Mouse (Mus musculus) midbrain, embryonic 15.5 days (tissue): ENCODE measurements around the gene Ctnnbip1. TPM values are rescaled to one million over a fixed set of nuclear protein-coding genes. Genes with fewer than 3 reads are reported as not detected.

ENCODE experiments used
- ATAC-seq: fragments of 200-750 bp; cut with Nextera tagmentation; replicated peaks from 2 replicates; pipeline ENCODE4 v1.8.0; 2017; ENCODE audit warnings: moderate TSS enrichment
- H3K27ac ChIP-seq: fragments of 300-500 bp; sonication (generic); 2 replicates; pipeline ENCODE4 v1.5.1; 2015; ENCODE audit warnings: mild to moderate bottlenecking, inconsistent platforms
- H3K27me3 ChIP-seq: fragments of 300-500 bp; sonication (generic); replicated peaks from 2 replicates; pipeline ENCODE4 v1.6.1; 2015; ENCODE audit warnings: inconsistent platforms
- H3K36me3 ChIP-seq: fragments of 300-500 bp; sonication (generic); replicated peaks from 2 replicates; pipeline ENCODE4 v1.6.1; 2015; ENCODE audit warnings: inconsistent platforms
- H3K4me1 ChIP-seq: fragments of 300-500 bp; sonication (generic); 2 replicates; pipeline ENCODE4 v1.6.1; 2015; ENCODE audit warnings: inconsistent platforms
- H3K4me2 ChIP-seq: fragments of 300-500 bp; sonication (generic); 2 replicates; pipeline ENCODE4 v1.6.1; 2015; ENCODE audit warnings: inconsistent platforms, mild to moderate bottlenecking, moderate library complexity
- H3K4me3 ChIP-seq: fragments of 300-500 bp; sonication (generic); 2 replicates; pipeline ENCODE4 v1.5.1; 2015; ENCODE audit warnings: mild to moderate bottlenecking, inconsistent platforms
- H3K9ac ChIP-seq: fragments of 300-500 bp; sonication (generic); 2 replicates; pipeline ENCODE4 v1.6.1; 2015; ENCODE audit warnings: mild to moderate bottlenecking, inconsistent platforms
- H3K9me3 ChIP-seq: fragments of 300-500 bp; sonication (generic); 2 replicates; pipeline ENCODE4 v1.6.1; 2016; ENCODE audit warnings: inconsistent platforms
- WGBS: fragments of 180-500 bp; shearing (Covaris S2); methylation state at CpG from one replicate; pipeline ENCODE4 v1.1.7; 2015; ENCODE audit warnings: mixed read lengths; 5-methylcytosine and 5-hydroxymethylcytosine counted together
- polyA plus RNA-seq: library from polyadenylated mRNA; unstranded; fragments of >200 nt; fragmentation: Nextera tagmentation; extraction: Ambion mirVana; gene quantifications from 2 replicates; pipeline ENCODE4 v1.2.1, GENCODE M21; 2015

The Ctnnbip1 gene
- polyA plus RNA-seq, 1 experiment from 2014 or later: 99.5 TPM

DNA sequence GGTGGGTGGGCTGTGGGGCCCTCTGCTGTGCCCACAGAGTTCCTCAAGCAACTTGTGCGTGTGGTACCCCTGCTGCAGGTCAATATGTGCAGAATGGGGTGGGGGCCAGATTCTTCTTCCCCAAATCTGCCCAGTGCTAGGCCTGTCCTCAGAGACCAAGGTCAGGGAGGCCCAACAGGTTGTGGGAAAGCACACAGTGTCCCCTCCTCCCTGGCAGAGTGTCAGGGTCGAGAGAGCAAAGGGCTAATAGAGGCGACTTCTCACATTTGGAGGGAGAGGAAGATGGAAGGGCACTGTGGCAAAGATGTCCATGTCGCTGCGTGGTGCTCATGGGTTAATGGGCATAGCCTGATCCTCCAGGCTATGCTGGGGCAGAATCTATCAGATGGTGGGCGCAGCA lies 7.8 kb downstream of the Ctnnbip1 start:
- Histone ChIP-seq H3K36me3 (no peaks in the 10 kb centered on the region), H3K4me3 (no peak overlapping the region), H3K4me1 (peaks cover 31% of the 10 kb centered on the region), H3K4me2 (no peak overlapping the region), H3K27me3 (no peaks in the 10 kb centered on the region), H3K9ac (no peak overlapping the region), H3K9me3 (no peaks in the 10 kb centered on the region), H3K27ac (no peak overlapping the region)
- 73% methylated on average over 6 of the region's 6 CpGs for WGBS
- no peak for ATAC-seq

GRCm38 (mm10) chr4:149526330-149526729 lies 8.3 kb downstream of the Ctnnbip1 start:
- ATAC-seq: peak; percentile 27; the same call in 1 of the 2 replicates
- 33% methylated on average over 7 of the region's 7 CpGs for WGBS
- no peak overlapping the region for H3K27ac ChIP-seq
- H3K27me3 ChIP-seq: no peaks in the 10 kb centered on the region
- no peak overlapping the region for H3K9ac ChIP-seq
- H3K4me1 ChIP-seq: peaks cover 26% of the 10 kb centered on the region
- no peak overlapping the region for H3K4me3 ChIP-seq
- no peaks in the 10 kb centered on the region for H3K9me3 ChIP-seq
- H3K4me2 ChIP-seq: no peak overlapping the region
- H3K36me3 ChIP-seq: no peaks in the 10 kb centered on the region

- 84% methylated on average over 15 of the region's 15 CpGs for WGBS
- H3K27me3 ChIP-seq: no peaks in the 10 kb centered on the region
- peaks cover 24% of the 10 kb centered on the region for H3K4me1 ChIP-seq
- no peak for ATAC-seq
- no peak overlapping the region for H3K4me2 ChIP-seq
- no peak overlapping the region for H3K9ac ChIP-seq
- H3K27ac ChIP-seq: no peak overlapping the region
- H3K36me3 ChIP-seq: no peaks in the 10 kb centered on the region
- no peaks in the 10 kb centered on the region for H3K9me3 ChIP-seq
- no peak overlapping the region for H3K4me3 ChIP-seq
Observed at GRCm38 (mm10) chr4:149527621-149528354, 9.8 kb downstream of the Ctnnbip1 start.

GRCm38 (mm10) chr4:149529691-149530090 lies 11.7 kb downstream of the Ctnnbip1 start:
- no peak overlapping the region for H3K27ac ChIP-seq
- WGBS: 86% methylated on average over 6 of the region's 6 CpGs
- H3K9me3 ChIP-seq: no peaks in the 10 kb centered on the region
- no peak overlapping the region for H3K9ac ChIP-seq
- H3K4me1 ChIP-seq: peaks cover 20% of the 10 kb centered on the region
- no peak overlapping the region for H3K4me2 ChIP-seq
- no peak for ATAC-seq
- H3K4me3 ChIP-seq: no peak overlapping the region
- no peaks in the 10 kb centered on the region for H3K36me3 ChIP-seq
- H3K27me3 ChIP-seq: no peaks in the 10 kb centered on the region

DNA sequence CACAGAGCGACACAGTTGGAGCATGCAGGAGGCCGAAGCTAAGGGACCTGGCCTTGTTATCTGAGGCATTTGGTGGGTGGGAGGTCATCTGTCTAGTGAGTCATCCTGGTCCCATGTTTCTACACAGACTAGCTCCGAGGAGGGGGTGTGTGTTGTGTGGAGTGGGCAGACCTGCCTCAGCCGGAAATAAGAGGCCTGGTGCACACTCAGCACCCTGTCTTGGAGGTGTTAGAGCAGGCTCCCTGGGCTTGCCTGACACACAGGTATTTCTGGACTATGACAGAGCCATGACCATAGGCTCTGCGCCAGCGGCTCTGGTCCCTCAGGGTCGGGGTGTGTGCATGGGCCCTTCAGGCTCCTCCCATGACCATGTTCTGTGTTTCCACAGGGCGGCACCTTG lies 21.4 kb downstream of the Ctnnbip1 start:
- Histone ChIP-seq H3K4me3 (no peak overlapping the region), H3K9me3 (no peaks in the 10 kb centered on the region), H3K27ac (no peak overlapping the region), H3K27me3 (no peaks in the 10 kb centered on the region), H3K9ac (no peak overlapping the region), H3K4me2 (no peak overlapping the region), H3K4me1 (peaks cover 17% of the 10 kb centered on the region; the same call in 1 of the 2 replicates), H3K36me3 (no peaks in the 10 kb centered on the region)
- no peak for ATAC-seq
- 84% methylated on average over 8 of the region's 8 CpGs for WGBS

- ATAC-seq: no peak
- no peak overlapping the region for H3K4me3 ChIP-seq
- no peaks in the 10 kb centered on the region for H3K27me3 ChIP-seq
- no peak overlapping the region for H3K4me2 ChIP-seq
- H3K4me1 ChIP-seq: peaks cover 17% of the 10 kb centered on the region; the same call in 1 of the 2 replicates
- H3K9ac ChIP-seq: no peak overlapping the region
- H3K27ac ChIP-seq: no peak overlapping the region
- 64% methylated on average over 5 of the region's 5 CpGs for WGBS
- H3K36me3 ChIP-seq: peaks cover 12% of the 10 kb centered on the region; the same call in 1 of the 2 replicates
- no peaks in the 10 kb centered on the region for H3K9me3 ChIP-seq
Observed at GRCm38 (mm10) chr4:149541935-149542334, 23.9 kb downstream of the Ctnnbip1 start.

DNA sequence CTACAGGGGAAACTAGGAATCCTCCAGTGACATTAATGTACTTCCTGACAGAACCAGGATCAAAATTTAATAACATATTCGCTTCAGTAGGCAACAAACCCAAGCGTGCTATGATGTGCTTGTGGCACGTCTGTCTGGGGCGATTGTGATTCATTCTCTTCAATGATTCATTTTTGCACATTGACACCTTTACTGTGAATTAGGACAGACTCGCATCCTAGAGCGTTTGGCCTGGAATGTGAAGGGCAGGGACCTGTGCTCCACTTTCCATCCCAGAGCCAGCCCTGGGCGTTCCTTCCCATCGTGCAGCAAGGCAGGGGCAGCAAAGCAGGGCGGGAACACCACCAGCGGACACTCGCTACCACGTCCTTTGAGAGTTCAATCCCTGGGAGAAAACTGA lies 24.4 kb downstream of the Ctnnbip1 start:
- H3K4me3 ChIP-seq: no peak overlapping the region
- no peak for ATAC-seq
- no peak overlapping the region for H3K27ac ChIP-seq

DNA sequence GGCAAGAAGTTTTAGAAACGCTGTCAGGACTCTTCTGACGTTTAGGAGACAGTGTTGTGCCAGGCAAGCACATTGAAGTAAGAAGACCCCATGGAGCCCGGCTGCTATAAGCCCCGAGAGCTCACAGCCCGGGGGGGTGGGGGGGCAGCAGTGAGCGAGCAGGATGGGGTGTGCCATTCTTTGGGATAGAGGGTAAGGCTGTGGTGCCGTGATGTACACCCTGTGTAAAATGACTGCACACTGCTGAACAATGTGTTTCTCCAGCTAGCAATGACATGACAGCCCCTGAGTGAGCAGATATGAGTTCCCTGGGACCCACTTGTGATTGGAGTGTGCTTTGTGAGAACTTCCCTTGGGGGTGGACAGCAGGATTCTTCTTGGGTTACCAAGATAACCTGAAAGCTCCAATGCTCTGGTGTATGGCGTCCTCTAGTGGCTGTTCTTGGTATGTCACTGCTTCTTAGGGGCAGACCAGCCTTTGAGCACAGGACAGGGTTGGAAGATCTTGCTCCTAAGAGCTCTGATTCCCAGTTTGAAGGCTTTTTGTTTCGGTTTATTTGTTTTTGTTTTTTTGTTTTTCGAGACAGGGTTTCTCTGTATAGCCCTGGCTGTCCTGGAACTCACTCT lies 25.0 kb downstream of the Ctnnbip1 start:
- peak; percentile 19; the same call in 1 of the 2 replicates for ATAC-seq
- 39% methylated on average over 10 of the region's 10 CpGs for WGBS

More for the DNA sequence above, 24.4 kb downstream of the Ctnnbip1 start:
- H3K4me2 ChIP-seq: no peak overlapping the region
- H3K36me3 ChIP-seq: peaks cover 12% of the 10 kb centered on the region; the same call in 1 of the 2 replicates
- no peaks in the 10 kb centered on the region for H3K27me3 ChIP-seq
- no peaks in the 10 kb centered on the region for H3K9me3 ChIP-seq
- H3K9ac ChIP-seq: no peak overlapping the region
- 75% methylated on average over 12 of the region's 12 CpGs for WGBS
- H3K4me1 ChIP-seq: peaks cover 17% of the 10 kb centered on the region; the same call in 1 of the 2 replicates

GRCm38 (mm10) chr4:149544892-149545291 lies 26.9 kb downstream of the Ctnnbip1 start:
- no peak for ATAC-seq
- Histone ChIP-seq H3K4me2 (no peak overlapping the region), H3K9ac (no peak overlapping the region), H3K9me3 (no peaks in the 10 kb centered on the region), H3K27ac (no peak overlapping the region), H3K27me3 (no peaks in the 10 kb centered on the region), H3K4me3 (no peak overlapping the region), H3K36me3 (peaks cover 12% of the 10 kb centered on the region; the same call in 1 of the 2 replicates), H3K4me1 (0 out of 2 replicates have a peak, but pooled peaks cover 3% of the 10 kb centered on the region)
- 85% methylated on average over 8 of the region's 8 CpGs for WGBS

More for the DNA sequence above, 25.0 kb downstream of the Ctnnbip1 start:
- Histone ChIP-seq H3K4me3 (no peak overlapping the region), H3K36me3 (peaks cover 12% of the 10 kb centered on the region; the same call in 1 of the 2 replicates), H3K4me2 (no peak overlapping the region), H3K27ac (no peak overlapping the region), H3K9me3 (no peaks in the 10 kb centered on the region), H3K9ac (no peak overlapping the region), H3K4me1 (peaks cover 17% of the 10 kb centered on the region; the same call in 1 of the 2 replicates), H3K27me3 (no peaks in the 10 kb centered on the region)

GRCm38 (mm10) chr4:149546797-149547444 lies 28.9 kb downstream of the Ctnnbip1 start:
- H3K27ac ChIP-seq: no peak overlapping the region
- no peaks in the 10 kb centered on the region for H3K27me3 ChIP-seq
- no peaks in the 10 kb centered on the region for H3K9me3 ChIP-seq
- H3K4me2 ChIP-seq: no peak overlapping the region
- 85% methylated on average over 9 of the region's 9 CpGs for WGBS
- H3K36me3 ChIP-seq: peaks cover 12% of the 10 kb centered on the region; the same call in 1 of the 2 replicates
- ATAC-seq: no peak
- H3K4me1 ChIP-seq: 0 out of 2 replicates have a peak, but pooled peaks cover 3% of the 10 kb centered on the region
- no peak overlapping the region for H3K4me3 ChIP-seq
- H3K9ac ChIP-seq: no peak overlapping the region

DNA sequence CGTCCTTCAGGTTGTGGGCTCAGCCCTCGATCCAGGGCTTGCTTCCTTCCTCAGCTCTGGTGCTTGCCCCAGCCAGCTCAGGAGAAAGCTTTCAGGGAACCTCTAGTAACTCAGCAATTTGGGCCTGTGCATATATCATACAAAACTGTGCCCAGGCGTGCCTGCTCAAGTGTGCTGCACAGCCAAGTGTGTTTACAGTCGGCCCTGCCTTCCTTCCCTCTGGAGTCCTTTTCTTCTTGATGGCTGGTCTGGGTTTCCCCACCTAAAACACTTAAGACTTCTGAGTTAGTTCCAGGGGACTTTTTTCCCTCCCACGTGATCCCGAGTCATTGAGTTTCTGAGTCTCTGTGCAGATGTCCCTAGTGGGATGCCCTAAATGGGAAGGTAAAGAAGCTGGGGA lies 29.5 kb downstream of the Ctnnbip1 start:
- Histone ChIP-seq H3K27me3 (no peaks in the 10 kb centered on the region), H3K9me3 (no peaks in the 10 kb centered on the region), H3K36me3 (peaks cover 12% of the 10 kb centered on the region; the same call in 1 of the 2 replicates), H3K27ac (no peak overlapping the region), H3K9ac (no peak overlapping the region), H3K4me1 (0 out of 2 replicates have a peak, but pooled peaks cover 3% of the 10 kb centered on the region), H3K4me3 (no peak overlapping the region), H3K4me2 (no peak overlapping the region)
- ATAC-seq: no peak
- 91% methylated on average over 6 of the region's 6 CpGs for WGBS
